Mouse (Mus musculus): Measurements from ENCODE around the gene Dnm2.

The Dnm2 gene

DNA sequence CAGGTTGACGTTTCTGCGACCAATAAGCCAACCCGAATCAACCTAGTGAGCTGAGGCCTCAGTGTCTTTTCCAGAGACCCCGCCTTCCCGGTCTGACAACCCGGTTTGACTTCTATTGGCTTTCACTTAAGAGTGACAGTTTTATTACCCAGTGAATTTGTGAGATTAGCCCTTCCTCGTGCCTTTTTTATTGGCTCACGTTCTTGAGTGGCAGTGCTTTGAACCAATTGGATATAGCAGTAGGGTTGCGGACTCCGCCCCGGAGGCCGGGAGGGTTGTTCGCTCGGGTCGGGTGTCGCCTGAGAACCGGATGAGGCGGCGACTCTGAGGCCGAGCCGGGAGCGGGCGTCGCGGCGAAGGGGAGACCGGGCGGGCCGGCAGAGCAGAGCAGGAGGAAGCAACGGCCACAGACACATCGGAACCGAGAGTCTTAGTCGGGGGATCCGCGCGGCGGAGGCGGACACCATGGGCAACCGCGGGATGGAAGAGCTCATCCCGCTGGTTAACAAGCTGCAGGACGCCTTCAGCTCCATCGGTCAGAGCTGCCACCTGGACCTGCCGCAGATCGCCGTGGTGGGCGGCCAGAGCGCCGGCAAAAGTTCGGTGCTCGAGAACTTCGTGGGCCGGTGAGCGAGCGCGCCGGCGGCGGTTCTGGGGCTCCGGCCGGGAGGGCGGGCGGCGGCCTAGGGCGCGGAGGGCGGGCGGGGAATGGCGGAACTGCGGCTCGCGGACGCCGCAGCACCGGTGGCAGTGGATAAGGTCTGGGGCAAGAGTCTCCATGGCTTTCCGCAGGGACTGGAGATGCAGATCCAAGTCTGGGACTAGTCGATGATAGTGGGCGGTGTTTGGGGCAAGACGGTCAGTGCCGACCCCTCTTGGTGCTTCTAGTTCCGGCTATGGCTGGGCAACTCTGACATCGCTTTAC lies at the start of gene Dnm2:
TSS of gene Dnm2 (plus strand) at position 278 of the 925 bp plus-strand sequence.
- peak; percentile 100 for DNase-seq

DNA sequence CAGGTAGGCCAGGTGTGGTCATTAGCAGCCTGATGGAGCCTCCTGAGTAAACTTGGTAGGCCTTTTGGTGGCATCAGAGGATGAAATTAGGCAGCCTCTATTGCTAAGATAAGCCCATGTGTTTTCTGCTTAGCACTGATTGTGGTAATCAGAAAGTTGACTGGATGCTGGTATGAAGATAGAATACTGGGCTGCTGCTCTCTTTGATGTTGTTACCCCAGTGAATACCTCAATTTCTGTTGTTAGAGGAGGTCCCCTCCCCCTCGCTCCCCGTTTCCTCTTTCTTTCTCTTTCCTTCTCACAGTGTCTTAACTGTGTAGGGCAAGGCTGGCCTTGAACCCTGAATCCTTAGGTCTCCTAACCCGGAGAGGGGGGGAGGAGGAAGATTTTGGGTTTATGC lies 45.5 kb upstream of the Dnm2 start:
- no peak for DNase-seq

DNA sequence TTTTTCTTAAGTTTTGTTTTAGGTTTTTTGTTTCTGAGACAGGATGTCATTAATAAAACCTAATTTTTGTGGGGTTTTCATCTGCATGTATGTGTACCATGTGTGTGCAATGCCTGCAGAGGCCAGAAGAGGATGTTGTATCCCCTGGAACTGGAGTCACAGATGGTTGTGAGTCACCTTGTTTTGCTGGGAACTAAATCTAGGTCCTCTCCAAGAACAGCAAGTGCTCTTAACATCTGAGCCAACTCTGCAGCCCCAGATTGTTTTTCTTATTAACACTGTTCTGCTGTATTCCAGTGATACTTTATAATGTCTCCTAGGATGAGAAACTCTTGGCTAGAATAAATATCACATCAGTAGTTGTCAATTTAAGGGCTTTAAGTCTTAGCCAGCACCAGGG lies 43.8 kb upstream of the Dnm2 start:
- no peak for DNase-seq

GRCm38 (mm10) chr9:21383966-21384365 lies 40.7 kb upstream of the Dnm2 start:
- no peak for DNase-seq

- no peak for DNase-seq
Measured at GRCm38 (mm10) chr9:21392646-21393175, 32.0 kb upstream of the Dnm2 start.

DNA sequence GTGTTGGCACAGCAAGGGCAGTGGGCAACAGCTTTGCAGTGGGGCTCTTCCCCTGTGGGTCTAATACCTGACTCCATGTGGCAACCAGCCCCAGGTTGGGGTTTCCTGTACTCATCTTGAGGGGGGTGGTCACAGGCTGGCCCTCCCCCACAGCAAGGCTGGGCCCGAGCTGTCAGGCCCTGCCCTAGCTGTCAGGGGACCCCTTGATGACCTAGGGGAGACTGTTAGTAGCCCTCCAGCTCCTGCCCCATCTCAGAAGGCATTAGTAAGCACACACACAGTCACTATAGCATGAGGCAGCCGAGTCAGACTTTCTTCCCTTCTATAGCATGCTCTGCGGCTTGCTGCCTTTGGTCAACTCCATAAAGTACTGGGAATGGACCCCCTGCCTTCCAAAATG lies 29.0 kb upstream of the Dnm2 start:
- no peak for DNase-seq

DNA sequence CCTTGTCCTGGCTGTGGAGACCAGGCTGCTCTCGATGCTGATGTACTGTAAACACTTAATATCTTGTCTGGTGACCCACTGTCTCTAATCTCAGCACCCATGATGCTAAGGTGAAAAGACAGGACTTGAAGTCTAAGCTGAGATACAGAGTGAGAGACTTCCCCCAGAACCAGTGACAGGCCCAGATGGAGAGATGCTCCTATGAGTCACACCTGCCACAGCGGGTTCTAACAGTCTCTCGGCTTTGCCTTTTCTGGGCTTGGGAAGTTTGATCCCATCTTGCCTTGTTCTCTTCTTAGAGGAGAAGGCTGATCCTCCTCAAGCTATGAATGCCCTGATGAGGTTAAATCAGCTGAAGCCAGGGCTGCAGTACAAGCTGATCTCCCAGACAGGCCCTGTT lies 27.5 kb upstream of the Dnm2 start:
- DNase-seq: no peak

GRCm38 (mm10) chr9:21401042-21401441 lies 23.7 kb upstream of the Dnm2 start:
- no peak for DNase-seq

DNA sequence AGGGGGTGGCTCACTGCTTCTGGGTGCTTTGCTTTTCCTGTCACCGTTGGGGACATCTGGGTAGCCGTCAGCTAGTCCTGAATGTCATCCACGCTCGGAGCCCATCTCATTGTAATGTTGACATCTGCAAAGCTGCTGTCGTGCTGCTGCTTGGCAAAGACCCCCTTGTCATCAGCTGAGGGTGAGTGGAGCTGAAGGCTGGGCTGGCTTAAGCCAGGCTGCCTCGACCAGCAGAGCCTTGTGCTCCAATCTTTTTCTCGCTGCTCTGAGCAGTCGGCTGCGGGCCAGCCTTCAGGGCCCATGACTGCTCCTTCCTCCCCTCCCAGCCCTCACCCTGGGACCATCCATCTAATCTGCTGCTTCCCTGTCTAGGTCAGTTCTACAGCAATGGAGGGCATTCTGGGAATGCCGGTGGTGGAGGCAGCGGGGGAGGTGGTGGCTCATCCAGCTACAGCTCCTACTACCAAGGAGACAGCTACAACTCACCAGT lies 21.9 kb upstream of the Dnm2 start:
- DNase-seq: no peak

- no peak for DNase-seq
Measured at GRCm38 (mm10) chr9:21403745-21404144, 21.0 kb upstream of the Dnm2 start.

DNA sequence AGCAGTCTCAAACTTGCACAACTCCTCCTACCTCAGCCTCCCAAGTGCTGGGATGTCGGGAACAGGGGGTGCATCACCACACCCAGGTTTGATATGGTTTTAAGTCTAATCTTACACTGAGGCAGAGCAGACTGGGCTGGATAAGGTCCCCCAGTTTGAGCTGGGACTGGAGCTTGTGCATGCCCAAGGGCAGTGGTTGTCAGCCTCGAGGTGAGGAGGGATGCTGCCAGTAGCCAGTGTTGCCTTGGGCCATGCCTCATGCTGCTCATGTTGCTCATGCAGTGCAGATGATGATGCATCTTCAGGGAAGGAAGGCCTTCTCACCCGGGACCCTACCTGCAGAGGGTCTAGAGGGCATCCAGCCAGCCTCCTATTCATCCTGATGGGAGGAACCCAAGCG lies 19.2 kb upstream of the Dnm2 start:
- no peak for DNase-seq

GRCm38 (mm10) chr9:21407951-21408350 lies 16.8 kb upstream of the Dnm2 start:
- DNase-seq: peak; percentile 26

- peak; percentile 21 for DNase-seq
Measured at GRCm38 (mm10) chr9:21408624-21409023, 16.1 kb upstream of the Dnm2 start.

GRCm38 (mm10) chr9:21409592-21410317 lies 15.0 kb upstream of the Dnm2 start:
- peak; percentile 89 for DNase-seq

- DNase-seq: peak; percentile 90
Measured at GRCm38 (mm10) chr9:21411669-21412550, 12.8 kb upstream of the Dnm2 start, which contains the start of gene Qtrt1. Gene Qtrt1 (plus strand): TSS chr9:21411837.

GRCm38 (mm10) chr9:21417866-21418265 lies 6.8 kb upstream of the Dnm2 start:
- DNase-seq: no peak

DNA sequence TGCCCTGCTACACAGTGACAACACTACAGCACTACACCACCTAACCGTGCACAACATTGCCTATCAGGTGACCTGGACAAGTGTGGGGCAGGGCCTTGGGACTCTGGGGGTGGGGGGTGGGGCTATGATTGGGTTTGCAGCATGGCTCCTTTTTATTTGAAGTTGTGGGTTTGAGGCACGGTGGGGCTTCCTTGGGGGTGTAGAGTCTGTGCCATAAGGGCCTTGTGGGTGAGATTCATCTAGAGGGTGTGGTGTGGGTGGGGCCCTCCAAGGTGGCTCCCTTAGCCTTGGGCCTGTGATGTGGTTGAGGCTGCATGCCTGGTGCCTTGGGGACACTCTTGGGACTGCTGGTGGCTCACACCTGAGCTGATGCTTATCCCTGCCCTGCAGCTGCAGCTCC lies 5.1 kb upstream of the Dnm2 start:
- DNase-seq: no peak

DNA sequence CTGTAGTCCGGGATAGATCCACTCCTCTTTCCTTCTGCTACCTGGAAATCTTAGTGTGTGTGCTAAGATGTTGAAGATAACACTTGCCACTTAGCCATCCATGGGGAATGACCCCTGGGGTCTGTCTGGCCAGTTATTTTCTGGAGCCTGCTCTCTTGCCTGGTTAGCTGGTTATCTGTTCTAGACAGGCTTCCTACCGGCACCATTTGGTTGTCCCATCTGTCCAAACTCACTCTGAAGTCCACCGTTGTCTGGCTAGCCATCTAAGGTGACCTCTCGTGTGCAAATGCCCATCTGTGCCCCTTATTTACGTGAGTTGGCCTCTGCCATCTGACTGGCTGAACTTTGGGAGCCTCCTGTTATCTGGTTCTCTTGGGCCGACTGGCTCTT lies 843 bp downstream of the Dnm2 start:
- DNase-seq: peak; percentile 74

DNA sequence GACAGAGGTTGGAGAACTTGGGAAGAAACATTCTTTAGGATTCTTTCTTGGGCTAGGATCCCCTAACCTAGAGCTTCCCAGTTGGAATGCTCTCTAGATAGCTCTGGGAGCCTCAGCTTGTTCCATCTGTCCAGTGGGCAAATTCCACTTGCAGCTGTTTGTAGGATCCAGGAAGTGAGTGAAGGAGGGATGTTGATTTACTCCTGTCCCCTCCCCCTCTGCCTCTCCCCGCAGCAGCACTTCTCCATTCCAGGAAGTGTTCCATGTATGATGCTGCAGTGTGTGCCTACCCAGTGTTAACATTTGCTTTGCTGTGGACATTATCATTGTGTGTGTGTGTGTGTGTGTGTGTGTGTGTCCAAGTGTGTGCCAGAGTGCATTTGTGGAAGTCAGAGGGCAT lies 1.3 kb downstream of the Dnm2 start:
- no peak for DNase-seq

DNA sequence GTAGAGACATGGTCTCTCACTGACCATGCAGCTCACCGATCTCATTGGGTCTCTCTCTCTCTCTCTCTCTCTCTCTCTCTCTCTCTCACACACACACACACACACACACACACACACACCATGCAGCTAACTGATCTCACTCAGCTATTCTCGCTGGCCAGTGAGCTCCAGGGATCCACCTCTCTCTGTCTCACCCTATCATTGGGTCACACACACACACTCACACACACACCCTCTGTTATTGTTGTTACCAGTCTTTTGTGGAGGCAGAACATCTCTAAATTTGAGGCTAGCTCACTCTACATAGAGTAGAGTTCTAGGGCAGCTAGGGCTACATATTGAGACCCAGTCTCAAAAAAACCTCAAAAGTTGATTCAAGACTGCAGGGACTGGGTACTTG lies 1.8 kb downstream of the Dnm2 start:
- DNase-seq: no peak

- peak; percentile 71 for DNase-seq
Measured at GRCm38 (mm10) chr9:21427773-21428172, 3.1 kb downstream of the Dnm2 start.

- DNase-seq: no peak
Measured at GRCm38 (mm10) chr9:21428178-21428577, 3.5 kb downstream of the Dnm2 start.

DNA sequence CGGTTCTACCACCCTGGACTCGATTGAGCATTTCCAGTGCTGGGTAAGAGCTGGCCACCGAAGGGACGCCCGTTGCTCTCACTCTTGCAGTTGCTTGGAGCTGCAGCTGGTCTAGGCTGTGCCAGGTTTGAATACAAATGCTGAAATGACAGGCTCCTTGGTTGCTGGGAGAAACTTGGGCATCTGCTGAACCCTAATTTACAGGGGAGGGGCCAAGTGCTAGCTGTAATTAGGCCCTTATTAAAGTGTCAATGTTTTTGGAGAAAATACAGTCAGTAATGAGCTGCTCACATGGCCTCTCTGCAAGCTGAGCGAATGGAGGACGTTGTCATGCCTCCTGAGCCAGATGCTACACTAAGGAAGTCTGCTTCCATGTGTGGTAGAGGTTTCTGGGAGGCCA lies 6.0 kb downstream of the Dnm2 start:
- no peak for DNase-seq

Measured in cerebellum, adult 9-10 months (tissue).